Mouse (Mus musculus): ENCODE results near the gene Fto. TPM values are rescaled to one million over a fixed set of nuclear protein-coding genes. Genes with fewer than 3 reads are reported as not detected.

Fto gene
- polyA plus RNA-seq, 1 experiment from 2014 or later = 176 TPM

GRCm38 (mm10) chr8:91575576-91575975 is 262.3 kb downstream of the Fto start:
- Histone ChIP-seq H3K27me3 (replicated peaks) (0 out of 2 replicates have a peak, but pooled peaks cover 3% of the 10 kb centered on the region), H3K27ac (no peak overlapping the region), H3K9ac (no peak overlapping the region), H3K36me3 (replicated peaks) (no peaks in the 10 kb centered on the region), H3K4me1 (peaks cover 19% of the 10 kb centered on the region), H3K9me3 (no peaks in the 10 kb centered on the region), H3K4me2 (no peak overlapping the region), H3K4me3 (no peak overlapping the region)
- no peak for ATAC-seq (replicated peaks)
- WGBS = 18% methylated on average over 3 of the region's 3 CpGs

GRCm38 (mm10) chr8:91576086-91576917 is 263.0 kb downstream of the Fto start:
- no peak overlapping the region for H3K4me3 ChIP-seq
- no peaks in the 10 kb centered on the region for H3K9me3 ChIP-seq
- no peak overlapping the region for H3K27ac ChIP-seq
- no peaks in the 10 kb centered on the region for H3K36me3 ChIP-seq (replicated peaks)
- WGBS = 17% methylated on average over 17 of the region's 17 CpGs
- H3K4me1 ChIP-seq = peaks cover 19% of the 10 kb centered on the region
- H3K4me2 ChIP-seq = no peak overlapping the region
- 0 out of 2 replicates have a peak, but pooled peaks cover 3% of the 10 kb centered on the region for H3K27me3 ChIP-seq (replicated peaks)
- H3K9ac ChIP-seq = no peak overlapping the region
- no peak for ATAC-seq (replicated peaks)

- Histone ChIP-seq H3K27ac (no peak overlapping the region), H3K27me3 (replicated peaks) (0 out of 2 replicates have a peak, but pooled peaks cover 3% of the 10 kb centered on the region), H3K36me3 (replicated peaks) (no peaks in the 10 kb centered on the region), H3K9ac (no peak overlapping the region), H3K4me1 (peaks cover 21% of the 10 kb centered on the region), H3K4me3 (no peak overlapping the region), H3K4me2 (no peak overlapping the region), H3K9me3 (no peaks in the 10 kb centered on the region)
- ATAC-seq (replicated peaks) = no peak
- 17% methylated on average over 6 of the region's 6 CpGs for WGBS
These were observed 263.6 kb downstream of the Fto start for GRCm38 (mm10) chr8:91576918-91577241.

GRCm38 (mm10) chr8:91577605-91578004 is 264.3 kb downstream of the Fto start:
- H3K4me2 ChIP-seq = no peak overlapping the region
- H3K27me3 ChIP-seq (replicated peaks) = 0 out of 2 replicates have a peak, but pooled peaks cover 3% of the 10 kb centered on the region
- no peak for ATAC-seq (replicated peaks)
- H3K9ac ChIP-seq = no peak overlapping the region
- no peak overlapping the region for H3K4me3 ChIP-seq
- H3K27ac ChIP-seq = no peak overlapping the region
- WGBS = 93% methylated on average over 3 of the region's 3 CpGs
- no peaks in the 10 kb centered on the region for H3K36me3 ChIP-seq (replicated peaks)
- H3K4me1 ChIP-seq = peaks cover 23% of the 10 kb centered on the region
- no peaks in the 10 kb centered on the region for H3K9me3 ChIP-seq

GRCm38 (mm10) chr8:91584620-91585415 is 271.5 kb downstream of the Fto start:
- no peak overlapping the region for H3K27ac ChIP-seq
- no peak overlapping the region for H3K4me3 ChIP-seq
- H3K36me3 ChIP-seq (replicated peaks) = no peaks in the 10 kb centered on the region
- 86% methylated on average over 11 of the region's 11 CpGs for WGBS
- no peak overlapping the region for H3K9ac ChIP-seq
- no peaks in the 10 kb centered on the region for H3K9me3 ChIP-seq
- ATAC-seq (replicated peaks) = no peak
- no peaks in the 10 kb centered on the region for H3K27me3 ChIP-seq (replicated peaks)
- H3K4me2 ChIP-seq = no peak overlapping the region
- 0 out of 2 replicates have a peak, but pooled peaks cover 4% of the 10 kb centered on the region for H3K4me1 ChIP-seq

- H3K27me3 ChIP-seq (replicated peaks) = no peaks in the 10 kb centered on the region
- 15% methylated on average over 10 of the region's 10 CpGs for WGBS
- H3K4me1 ChIP-seq = peaks cover 22% of the 10 kb centered on the region
- no peak for ATAC-seq (replicated peaks)
- no peak overlapping the region for H3K4me3 ChIP-seq
- H3K27ac ChIP-seq = no peak overlapping the region
- no peaks in the 10 kb centered on the region for H3K9me3 ChIP-seq
- H3K36me3 ChIP-seq (replicated peaks) = no peaks in the 10 kb centered on the region
- no peak overlapping the region for H3K9ac ChIP-seq
- H3K4me2 ChIP-seq = no peak overlapping the region
These were observed 279.2 kb downstream of the Fto start for GRCm38 (mm10) chr8:91592436-91593105.

GRCm38 (mm10) chr8:91593202-91593781 is 280.0 kb downstream of the Fto start:
- 23% methylated on average over 12 of the region's 12 CpGs for WGBS
- Histone ChIP-seq H3K4me3 (no peak overlapping the region), H3K36me3 (replicated peaks) (no peaks in the 10 kb centered on the region), H3K4me1 (peaks cover 22% of the 10 kb centered on the region), H3K9me3 (no peaks in the 10 kb centered on the region), H3K9ac (no peak overlapping the region), H3K4me2 (peak overlapping the region; percentile 39), H3K27me3 (replicated peaks) (no peaks in the 10 kb centered on the region), H3K27ac (no peak overlapping the region)
- no peak for ATAC-seq (replicated peaks)

GRCm38 (mm10) chr8:91599349-91599837 is 286.1 kb downstream of the Fto start:
- Histone ChIP-seq H3K36me3 (replicated peaks) (no peaks in the 10 kb centered on the region), H3K9me3 (no peaks in the 10 kb centered on the region), H3K4me2 (no peak overlapping the region), H3K9ac (no peak overlapping the region), H3K4me1 (no peaks in the 10 kb centered on the region), H3K27ac (no peak overlapping the region), H3K27me3 (replicated peaks) (no peaks in the 10 kb centered on the region), H3K4me3 (no peak overlapping the region)
- 53% methylated on average over 14 of the region's 14 CpGs for WGBS
- no peak for ATAC-seq (replicated peaks)

- H3K4me2 ChIP-seq = no peak overlapping the region
- H3K9ac ChIP-seq = no peak overlapping the region
- H3K27me3 ChIP-seq (replicated peaks) = no peaks in the 10 kb centered on the region
- ATAC-seq (replicated peaks) = no peak
- 92% methylated on average over 9 of the region's 9 CpGs for WGBS
- H3K9me3 ChIP-seq = no peaks in the 10 kb centered on the region
- no peak overlapping the region for H3K4me3 ChIP-seq
- H3K36me3 ChIP-seq (replicated peaks) = no peaks in the 10 kb centered on the region
- H3K4me1 ChIP-seq = peaks cover 4% of the 10 kb centered on the region; the same call in 1 of the 2 replicates
- H3K27ac ChIP-seq = no peak overlapping the region
These were observed 290.4 kb downstream of the Fto start for GRCm38 (mm10) chr8:91603751-91604150.

- Histone ChIP-seq H3K9ac (no peak overlapping the region), H3K36me3 (replicated peaks) (no peaks in the 10 kb centered on the region), H3K27ac (no peak overlapping the region), H3K4me3 (no peak overlapping the region), H3K27me3 (replicated peaks) (0 out of 2 replicates have a peak, but pooled peaks cover 5% of the 10 kb centered on the region), H3K4me1 (peaks cover 9% of the 10 kb centered on the region), H3K9me3 (no peaks in the 10 kb centered on the region), H3K4me2 (no peak overlapping the region)
- WGBS = 91% methylated on average over 8 of the region's 8 CpGs
- no peak for ATAC-seq (replicated peaks)
These were observed 292.6 kb downstream of the Fto start for GRCm38 (mm10) chr8:91605901-91606300.

- 0 out of 2 replicates have a peak, but pooled peaks cover 5% of the 10 kb centered on the region for H3K27me3 ChIP-seq (replicated peaks)
- H3K4me3 ChIP-seq = no peak overlapping the region
- ATAC-seq (replicated peaks) = no peak
- no peaks in the 10 kb centered on the region for H3K36me3 ChIP-seq (replicated peaks)
- no peak overlapping the region for H3K9ac ChIP-seq
- H3K9me3 ChIP-seq = no peaks in the 10 kb centered on the region
- no peak overlapping the region for H3K27ac ChIP-seq
- WGBS = 69% methylated on average over 5 of the region's 5 CpGs
- H3K4me2 ChIP-seq = no peak overlapping the region
- peaks cover 21% of the 10 kb centered on the region for H3K4me1 ChIP-seq
These were observed 293.8 kb downstream of the Fto start for GRCm38 (mm10) chr8:91607091-91607490.

Measured in midbrain, embryonic 15.5 days (tissue).